Comparison of ENCODE assay signal across 7 mouse cellular contexts in the genomic region with DNA sequence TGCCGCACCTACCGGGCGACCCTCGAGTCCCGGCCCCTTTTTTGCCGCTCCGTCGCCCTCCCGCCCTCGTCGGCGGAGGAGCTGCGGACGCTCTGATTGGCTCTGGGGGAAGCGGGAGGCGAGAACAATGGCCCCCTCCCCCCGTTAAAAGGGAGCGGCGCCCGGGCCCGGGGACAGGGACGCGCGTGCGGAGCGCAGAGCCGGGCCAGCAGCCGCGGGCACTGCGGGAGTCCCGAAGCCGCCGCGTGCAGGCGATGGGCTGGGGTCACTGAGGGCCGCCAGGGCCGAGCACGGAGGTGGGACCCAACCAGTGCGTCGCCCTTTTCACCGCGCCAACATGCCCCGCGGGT. TPM values are rescaled to one million over a fixed set of nuclear protein-coding genes. Genes with fewer than 3 reads are reported as not detected.
DNase-seq lines count a peak whose midpoint lies in the region; ATAC-seq lines count a peak whose summit lies in the region.

No protein-coding gene starts in this region.

- peak overlapping the region; percentile 47 for H3K4me3 ChIP-seq in lung, embryonic 15.5 days
- H3K4me3 ChIP-seq in forebrain, embryonic 12.5 days (replicated peaks), result peak overlapping the region; percentile 79
- peak overlapping the region; percentile 81 for H3K4me3 ChIP-seq in midbrain, embryonic 16.5 days (ENCODE audit: low read depth, low read length)

- no peaks in the 10 kb centered on the region for H3K36me3 ChIP-seq in lung, embryonic 15.5 days
- no peaks in the 10 kb centered on the region for H3K36me3 ChIP-seq in forebrain, embryonic 12.5 days (replicated peaks)
- no peaks in the 10 kb centered on the region for H3K36me3 ChIP-seq in midbrain, embryonic 16.5 days (ENCODE audit: control insufficient read depth, insufficient read depth, low read length)

- peaks cover 48% of the 10 kb centered on the region for H3K4me1 ChIP-seq in lung, embryonic 15.5 days
- H3K4me1 ChIP-seq in forebrain, embryonic 12.5 days, result peaks cover 76% of the 10 kb centered on the region
- H3K4me1 ChIP-seq in midbrain, embryonic 16.5 days (ENCODE audit: control insufficient read depth, insufficient read depth, low read length), result peaks cover 42% of the 10 kb centered on the region

- H3K27me3 ChIP-seq in lung, embryonic 15.5 days, result peaks cover 96% of the 10 kb centered on the region
- H3K27me3 ChIP-seq in forebrain, embryonic 12.5 days, result peaks cover 71% of the 10 kb centered on the region
- H3K27me3 ChIP-seq in midbrain, embryonic 16.5 days (ENCODE audit: control insufficient read depth, insufficient read depth, low read depth, low read length), result no peaks in the 10 kb centered on the region

- WGBS in lung, embryonic 15.5 days, result under 1% methylated on average over 41 of the region's 44 CpGs
- 0% methylated on average over 19 of the region's 44 CpGs for WGBS in forebrain, embryonic 12.5 days
- WGBS in midbrain, embryonic 16.5 days, result under 1% methylated on average over 37 of the region's 44 CpGs

- peak; percentile 24; the same call in 1 of the 2 replicates for ATAC-seq in lung, embryonic 15.5 days (ENCODE audit: borderline replicate concordance, extremely low read depth, low FRiP score, low TSS enrichment)
- peak; percentile 70 for ATAC-seq in forebrain, embryonic 12.5 days (ENCODE audit: low FRiP score)
- ATAC-seq in midbrain, embryonic 16.5 days, result peak; percentile 85

- no peak for DNase-seq in lung, postnatal 25 days (ENCODE audit: low spot score)
- peak; percentile 85 for DNase-seq in brain, embryonic 18.5 days (ENCODE audit: low read depth, low spot score)
- DNase-seq in layer of hippocampus, postnatal 25 days (ENCODE audit: extremely low spot score in 1 of 2, low spot score in 1 of 2), result peak; percentile 44 to 45
- DNase-seq in urinary bladder, postnatal 4 days (ENCODE audit: low spot score in 2 of 2), result no peak

- H3K9ac ChIP-seq in lung, embryonic 15.5 days, result no peak overlapping the region
- H3K9ac ChIP-seq in forebrain, embryonic 12.5 days, result peak overlapping the region; percentile 95
- peak overlapping the region; percentile 90 for H3K9ac ChIP-seq in midbrain, embryonic 16.5 days (ENCODE audit: low read depth, low read length)

- no peaks in the 10 kb centered on the region for H3K9me3 ChIP-seq in lung, embryonic 15.5 days
- no peaks in the 10 kb centered on the region for H3K9me3 ChIP-seq in forebrain, embryonic 12.5 days
- no peaks in the 10 kb centered on the region for H3K9me3 ChIP-seq in midbrain, embryonic 16.5 days (replicated peaks; ENCODE audit: control insufficient read depth, low read length, poor library complexity, severe bottlenecking)

- no peak overlapping the region for H3K27ac ChIP-seq in lung, embryonic 15.5 days
- H3K27ac ChIP-seq in forebrain, embryonic 12.5 days, result peak overlapping the region; percentile 97
- peak overlapping the region; percentile 95 for H3K27ac ChIP-seq in midbrain, embryonic 16.5 days (ENCODE audit: low read length)

- peak overlapping the region; percentile 97 for H3K4me2 ChIP-seq in lung, embryonic 15.5 days
- peak overlapping the region; percentile 88 for H3K4me2 ChIP-seq in forebrain, embryonic 12.5 days
- H3K4me2 ChIP-seq in midbrain, embryonic 16.5 days (ENCODE audit: low read length), result peak overlapping the region; percentile 90

RNA-seq across cellular contexts. Expression of a gene that starts 0.2 kb away (rescaled TPM):
- polyA plus RNA-seq in lung, embryonic 15.5 days (2015; fragmentation: Nextera tagmentation; extraction: Ambion mirVana), result 0.11 and 0.15 TPM in 2 replicates
- polyA plus RNA-seq in forebrain, embryonic 12.5 days (2016; fragmentation: Nextera tagmentation; extraction: Ambion mirVana), result 11.9 and 13.4 TPM in 2 replicates
- total RNA-seq in layer of hippocampus, postnatal 25 days (2021), result 1 to 10 TPM; 7.5 to 8.6 TPM
- polyA plus RNA-seq in midbrain, embryonic 16.5 days (2015; fragmentation: Nextera tagmentation; extraction: Ambion mirVana), result 2.7 TPM in 2 replicates

Comparison
In these comparisons a context has a peak if more than half of its experiments do, and no peak if none do; other contexts are left out.
1. ATAC-seq: peak in every context shown above with its lines; median percentile 85 in midbrain, embryonic 16.5 days; 70 in forebrain, embryonic 12.5 days; 24 in lung, embryonic 15.5 days.
2. DNase-seq: peak in brain, embryonic 18.5 days (single experiment) and layer of hippocampus, postnatal 25 days (2 of 2); none in lung, postnatal 25 days (single experiment) and urinary bladder, postnatal 4 days (0 of 2).
3. Peak in every context shown above with its lines, with median percentiles within 50 percentile points of each other: H3K4me2 ChIP-seq and H3K4me3 ChIP-seq.